Mouse (Mus musculus) right cerebral cortex, postnatal 14 days (tissue): Measurements from ENCODE around the gene Chst11.

ENCODE experiments used
- DNase-seq: peaks from one replicate; pipeline ENCODE4 v3.0.0; 2022

Chst11 gene

DNA sequence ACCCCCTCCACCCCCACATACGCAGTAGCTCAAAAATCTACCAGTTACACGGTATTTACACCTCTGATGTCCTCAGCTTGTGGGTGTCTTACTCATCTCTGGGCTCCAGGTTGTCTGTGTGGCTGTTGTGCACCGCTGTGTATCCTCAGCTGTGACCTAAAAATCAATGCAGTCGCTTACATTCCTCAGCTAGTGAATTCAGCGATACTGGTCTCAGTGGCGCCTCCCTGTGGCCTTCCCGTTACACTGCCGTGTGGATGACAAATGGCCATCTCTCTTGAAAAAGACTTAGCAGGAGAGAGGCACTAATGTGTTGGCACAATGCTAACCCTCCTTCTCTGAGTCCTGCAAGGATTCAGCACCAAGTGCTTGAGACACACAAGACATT is 197.3 kb downstream of the Chst11 start:
- DNase-seq = peak; percentile 86

DNA sequence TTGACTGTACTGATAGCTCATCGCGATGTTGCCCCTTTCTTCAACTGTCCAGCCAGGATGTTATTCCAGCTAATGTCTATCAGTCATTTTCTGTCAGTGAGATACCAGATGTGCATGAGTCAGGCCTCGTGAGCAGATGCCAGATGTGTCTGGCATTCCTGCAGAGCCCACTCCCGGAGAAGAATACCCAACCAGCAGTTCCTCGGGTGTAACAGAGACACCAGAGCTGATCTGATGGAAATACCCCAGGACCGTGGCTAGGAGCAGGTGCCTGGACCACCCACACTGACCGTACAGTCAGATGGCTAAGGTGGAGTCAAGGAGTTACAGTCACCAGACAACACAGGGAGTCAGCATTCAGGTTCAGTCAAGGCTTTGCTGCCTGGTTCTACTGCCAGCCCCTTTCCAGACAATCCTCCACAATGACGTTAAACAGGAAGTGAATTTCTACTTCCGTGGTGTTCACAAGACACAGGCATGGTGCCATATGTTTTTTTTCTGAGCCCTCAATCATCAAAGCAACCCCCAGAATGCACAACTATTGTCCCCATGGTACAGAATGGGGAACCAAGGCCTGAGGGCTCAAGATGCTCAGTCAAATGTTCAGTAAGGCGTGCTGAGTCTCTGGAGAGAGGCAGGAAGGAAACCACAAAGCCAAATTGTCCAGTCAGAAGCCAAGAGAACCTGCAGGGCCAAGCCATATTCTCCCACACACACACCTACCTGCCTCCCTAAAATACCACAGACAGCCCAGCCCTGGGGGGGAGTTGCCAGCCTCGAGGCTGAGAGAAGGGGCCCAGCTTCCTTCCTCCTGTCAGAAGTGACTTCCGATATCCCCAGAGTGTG is 198.6 kb downstream of the Chst11 start:
- DNase-seq = no peak

DNA sequence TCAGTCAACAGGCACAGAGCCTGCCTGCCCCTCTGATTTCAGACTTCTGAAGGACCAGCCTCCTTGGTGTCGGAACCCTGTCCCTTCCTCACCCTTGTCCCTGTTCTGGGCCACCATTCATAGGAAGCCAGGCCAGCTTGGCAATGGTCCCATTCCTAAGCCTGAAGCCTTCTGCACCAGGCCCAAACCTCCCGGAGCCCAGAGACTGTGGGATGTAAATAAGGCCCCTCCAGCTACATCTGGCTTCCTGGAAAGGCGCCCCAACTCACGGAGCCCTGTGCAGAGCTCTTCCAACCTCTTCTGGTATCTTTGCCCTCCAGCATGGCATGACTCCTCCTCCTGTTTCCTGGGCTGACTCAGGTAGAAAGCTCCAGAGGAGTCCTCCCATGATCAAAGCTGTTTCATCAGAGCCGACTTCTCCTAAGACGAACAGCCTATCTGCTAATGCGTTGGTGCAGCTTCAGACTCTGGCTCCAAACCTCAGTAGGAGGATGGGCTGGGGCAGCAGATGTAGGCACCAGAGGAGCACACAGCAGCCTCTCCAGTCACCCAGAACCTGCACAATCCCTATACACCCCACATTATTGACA is 199.3 kb downstream of the Chst11 start:
- DNase-seq = peak; percentile 45

DNA sequence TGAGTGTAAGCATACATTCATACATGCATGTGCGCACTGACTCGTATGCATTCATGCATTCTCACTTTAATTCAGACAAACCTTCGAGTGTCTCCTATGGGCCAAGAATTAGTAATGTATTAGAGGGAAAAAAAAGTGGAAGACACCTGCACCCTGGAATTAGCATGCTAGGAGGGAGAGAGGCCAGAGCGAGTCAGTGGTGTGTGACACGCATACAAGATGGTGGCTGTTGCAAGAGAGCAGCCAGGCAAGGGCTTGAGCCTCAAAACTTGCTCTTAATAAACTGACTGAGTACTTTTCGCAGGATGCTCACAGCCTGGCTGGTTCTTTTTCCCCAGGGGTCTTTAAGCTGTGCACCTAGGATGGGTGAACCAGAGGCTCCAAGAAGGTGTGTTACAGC is 199.8 kb downstream of the Chst11 start:
- DNase-seq = no peak

DNA sequence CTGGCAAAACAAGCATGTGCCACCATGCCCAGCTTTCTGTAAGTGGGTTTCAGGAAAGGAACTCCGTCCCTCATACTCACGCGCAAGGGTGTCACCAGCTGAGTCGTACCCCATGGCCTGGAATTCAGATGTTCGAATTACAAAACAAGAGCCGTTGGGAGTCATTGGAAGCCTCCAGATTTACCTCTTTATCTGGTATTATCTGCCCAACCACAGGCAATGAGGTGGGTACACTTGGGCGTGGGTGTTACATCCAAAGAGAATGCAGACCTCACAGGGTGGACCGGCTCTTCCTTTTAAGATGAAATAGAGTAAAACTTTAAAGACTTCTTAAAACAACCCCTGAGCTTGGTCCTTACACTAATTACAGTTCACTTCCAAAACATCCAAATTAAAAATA is 200.9 kb downstream of the Chst11 start:
- DNase-seq = no peak

DNA sequence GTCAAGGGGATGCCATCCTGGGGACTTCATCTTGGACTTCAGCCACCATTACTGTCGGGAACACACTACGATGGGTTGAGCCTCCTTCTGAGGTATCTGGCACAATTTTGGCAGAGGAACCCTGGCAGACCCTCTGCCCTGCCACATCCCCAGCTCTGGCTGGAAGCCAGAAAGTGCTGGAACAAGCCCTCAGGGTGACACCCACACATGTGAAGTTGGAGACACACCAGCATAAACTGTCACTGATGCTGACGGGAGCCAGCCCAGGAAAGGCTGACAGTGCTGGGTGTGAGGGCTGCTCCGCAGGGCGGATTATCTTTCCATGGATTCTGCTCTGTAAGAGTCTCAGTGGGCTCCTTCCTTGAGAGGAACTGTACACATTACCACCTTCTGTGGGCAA is 201.7 kb downstream of the Chst11 start:
- no peak for DNase-seq

DNA sequence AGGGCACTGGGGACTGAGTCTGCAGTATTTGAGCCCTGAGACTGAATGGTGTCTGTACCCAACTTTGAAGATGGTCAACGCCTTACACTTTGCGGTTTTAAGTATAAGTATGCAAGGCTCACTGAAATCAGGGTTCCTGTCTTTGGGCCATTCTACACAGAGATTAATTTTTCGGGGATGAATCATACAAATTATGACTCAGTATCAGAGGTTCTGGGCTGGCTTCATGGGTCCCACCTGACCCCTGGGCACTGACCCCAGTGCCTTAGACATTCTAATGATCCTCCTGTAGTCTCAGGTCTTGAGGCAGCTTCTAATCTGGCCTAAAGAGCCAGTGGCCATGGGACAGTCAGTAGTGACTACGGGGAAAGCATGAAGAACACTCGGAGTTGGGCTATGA is 203.8 kb downstream of the Chst11 start:
- no peak for DNase-seq

DNA sequence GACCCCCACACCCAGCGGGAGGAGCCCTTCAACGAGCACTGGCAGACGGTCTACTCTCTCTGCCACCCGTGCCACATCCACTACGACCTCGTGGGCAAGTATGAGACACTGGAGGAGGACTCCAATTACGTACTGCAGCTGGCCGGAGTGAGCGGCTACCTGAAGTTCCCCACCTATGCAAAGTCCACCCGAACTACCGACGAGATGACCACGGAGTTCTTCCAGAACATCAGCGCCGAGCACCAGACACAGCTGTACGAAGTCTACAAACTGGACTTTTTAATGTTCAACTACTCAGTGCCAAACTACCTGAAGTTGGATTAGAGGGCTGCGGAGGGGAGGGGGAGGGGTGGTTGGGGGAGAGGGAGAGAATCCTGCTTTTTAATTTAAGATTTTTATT is 206.2 kb downstream of the Chst11 start:
- no peak for DNase-seq

DNA sequence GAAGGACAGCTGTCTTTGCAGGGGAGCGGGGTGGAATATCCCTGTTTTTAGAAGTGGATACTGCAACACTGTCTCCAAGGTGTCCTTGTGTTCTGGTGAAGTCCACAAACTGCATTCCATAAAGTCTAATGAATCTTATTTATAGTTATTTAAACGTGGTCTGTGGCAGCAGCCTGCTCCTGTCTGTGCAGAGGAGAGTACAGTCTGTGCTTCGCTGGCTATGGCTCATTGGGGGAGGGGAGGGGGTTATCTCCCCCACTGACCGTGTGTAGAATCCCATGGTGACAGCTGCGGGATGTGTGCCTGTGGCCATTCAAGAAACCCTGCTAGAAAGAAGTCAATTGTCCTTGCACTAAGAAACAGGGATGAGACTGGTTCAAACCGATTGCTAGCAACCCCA is 206.7 kb downstream of the Chst11 start:
- no peak for DNase-seq

DNA sequence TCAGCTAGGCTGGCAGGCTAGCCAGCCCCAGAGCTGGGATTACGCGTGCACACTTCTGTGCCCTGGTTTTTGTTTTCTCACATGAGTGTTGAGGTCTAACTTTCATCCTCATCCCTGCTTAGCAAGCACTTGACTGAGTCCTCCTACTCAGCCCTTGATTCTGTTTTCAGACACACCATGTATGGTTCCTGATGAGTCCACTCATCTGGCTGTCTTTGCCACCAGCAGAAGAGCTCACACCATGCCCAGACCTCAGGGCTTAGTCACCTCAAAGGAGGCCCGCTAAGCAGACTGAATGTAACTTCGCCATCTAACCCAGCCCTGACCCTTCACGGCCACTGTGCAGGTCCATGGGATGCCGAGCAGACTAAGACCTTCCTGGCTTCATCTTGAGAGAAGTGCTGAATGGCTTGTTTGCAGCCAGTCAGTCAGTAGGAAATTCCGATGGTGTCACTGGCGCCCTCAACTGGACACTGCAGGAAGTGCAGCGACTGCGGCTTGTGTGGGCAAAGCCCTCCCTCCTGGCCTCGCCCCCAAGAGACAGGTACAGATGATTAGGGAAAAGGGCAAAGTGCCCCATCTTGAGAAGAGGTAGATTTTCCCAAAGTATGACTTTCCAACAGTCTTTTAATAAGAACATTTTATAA is 212.5 kb downstream of the Chst11 start:
- DNase-seq = peak; percentile 68

DNA sequence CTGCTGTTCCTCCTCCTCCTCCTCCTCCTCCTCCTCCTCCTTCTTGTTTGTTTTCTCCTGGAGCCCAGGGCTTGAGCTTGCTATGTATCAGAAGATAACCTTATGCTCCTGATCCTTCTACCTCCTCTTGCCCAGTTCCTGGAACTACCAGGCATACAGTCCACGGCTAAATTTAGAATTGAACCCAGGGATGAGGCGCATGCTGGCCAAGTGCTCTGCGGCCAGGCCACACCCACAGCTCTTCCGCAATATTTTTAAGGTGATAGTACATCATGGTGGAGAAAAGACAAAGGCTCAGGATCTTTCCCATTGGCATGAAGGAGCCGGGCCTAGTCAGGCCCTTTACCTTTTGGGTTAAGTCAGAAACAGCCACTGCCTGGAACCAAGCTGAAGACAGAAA is 213.4 kb downstream of the Chst11 start:
- DNase-seq = no peak

DNA sequence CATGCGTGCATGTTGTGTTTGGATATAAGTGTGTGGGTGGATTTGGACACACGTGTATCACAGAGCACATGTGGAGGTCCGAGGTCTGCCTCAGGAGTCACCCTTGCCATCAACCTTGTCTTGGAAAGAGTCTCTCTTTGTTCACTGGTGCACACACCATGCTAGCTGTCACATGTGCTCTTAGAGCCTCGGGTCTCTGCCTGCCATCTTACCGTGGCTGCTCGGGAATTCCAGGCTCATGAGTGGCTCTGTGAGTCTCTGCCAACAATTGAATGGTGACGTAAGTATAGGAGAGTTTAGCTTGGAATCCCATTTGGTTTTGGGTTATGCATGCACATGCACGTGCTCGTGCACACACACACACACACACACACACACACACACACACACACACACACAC is 214.0 kb downstream of the Chst11 start:
- no peak for DNase-seq

DNA sequence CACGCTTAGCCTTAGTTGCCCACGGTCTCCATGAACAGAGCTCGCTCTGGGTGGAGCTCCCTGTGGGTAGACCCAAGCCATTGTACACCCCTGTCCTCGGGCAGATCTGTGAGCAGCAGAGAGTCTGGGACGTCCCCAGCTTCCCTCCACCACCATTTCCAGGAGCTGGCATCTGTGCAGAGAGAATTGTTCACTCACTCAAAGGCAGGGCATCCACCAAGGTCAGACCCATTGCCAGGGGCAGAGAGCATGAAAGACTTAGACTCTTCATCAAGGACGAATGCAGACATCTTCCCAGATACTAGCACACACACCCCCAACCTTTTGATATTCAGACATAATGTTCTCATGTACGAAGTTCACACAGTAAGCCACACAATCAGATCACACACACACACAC is 216.2 kb downstream of the Chst11 start:
- DNase-seq = no peak

DNA sequence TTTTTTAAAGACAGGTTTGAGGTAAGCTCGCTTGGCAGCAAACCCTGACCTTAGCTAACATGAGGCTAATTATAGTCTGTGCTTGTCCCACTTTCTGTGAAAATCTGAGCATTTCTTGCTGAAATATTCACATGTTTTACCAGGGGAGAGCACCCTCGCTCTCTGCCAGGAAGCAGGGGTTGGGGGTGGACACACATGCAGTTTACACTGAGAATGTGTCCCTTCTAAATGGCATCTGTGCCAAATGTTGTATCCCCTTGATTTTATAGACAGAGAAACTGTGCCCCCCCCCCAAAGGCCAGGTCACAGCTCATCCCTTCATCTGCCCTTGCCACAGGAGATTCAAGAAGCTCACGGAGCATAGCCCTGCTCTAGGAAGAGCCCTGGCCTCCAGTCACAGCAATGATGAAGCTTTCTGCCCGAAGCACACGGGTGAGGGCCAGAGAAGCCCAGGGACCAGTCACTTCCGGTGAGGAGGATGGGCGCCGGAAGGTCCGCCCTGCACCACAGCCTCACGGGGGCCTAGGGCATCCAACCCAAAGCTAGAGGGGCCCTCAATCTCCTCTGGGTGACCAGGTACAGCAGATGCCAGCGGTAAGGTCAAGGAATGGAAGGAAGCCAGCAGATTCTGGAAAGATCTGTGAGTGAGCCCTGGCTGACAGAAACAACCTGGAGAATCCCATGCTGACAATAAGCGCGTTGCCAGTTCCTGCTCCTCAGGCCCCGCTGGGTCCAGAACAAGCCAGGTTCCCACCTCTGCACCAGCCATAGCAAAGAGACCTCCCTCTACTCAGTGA is 217.8 kb downstream of the Chst11 start:
- DNase-seq = no peak

DNA sequence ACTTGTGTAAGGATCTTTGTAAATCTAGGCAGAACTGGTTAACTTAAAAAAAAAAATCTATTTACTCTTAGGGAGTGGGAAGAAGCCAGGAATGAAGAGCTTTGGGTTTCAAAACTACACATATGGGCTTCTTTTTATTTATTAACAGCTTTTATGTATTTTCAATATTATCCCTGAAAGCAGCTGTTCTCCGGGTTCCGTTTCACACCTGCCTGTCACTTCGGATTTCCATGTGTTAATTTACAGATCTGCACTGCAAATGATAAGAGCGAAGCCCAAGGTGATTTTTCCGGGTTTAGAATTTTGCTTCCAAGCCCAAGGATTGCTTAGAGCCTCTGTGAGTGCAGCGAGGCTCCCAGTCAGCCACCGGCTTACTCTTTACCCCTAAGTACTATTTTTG is 223.1 kb downstream of the Chst11 start:
- DNase-seq = no peak

DNA sequence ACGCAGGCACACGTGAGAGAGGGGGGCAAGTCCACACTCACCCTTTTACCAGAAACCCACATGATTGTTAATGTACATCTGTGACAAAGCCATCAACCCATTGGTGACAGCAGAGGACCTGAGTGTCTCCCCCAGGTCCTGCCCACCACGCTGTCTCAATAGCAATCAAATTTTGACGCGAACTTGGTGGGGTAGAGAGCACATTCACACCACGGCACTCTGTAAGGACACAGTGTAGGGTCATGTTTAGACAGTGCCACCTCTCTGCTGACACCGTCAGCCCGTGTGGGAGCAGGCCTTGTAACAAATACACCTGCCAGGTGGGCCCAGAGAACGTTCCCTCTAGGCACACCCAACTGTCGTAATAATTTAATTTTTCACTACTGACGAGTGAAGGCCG is 224.1 kb downstream of the Chst11 start:
- DNase-seq = no peak

DNA sequence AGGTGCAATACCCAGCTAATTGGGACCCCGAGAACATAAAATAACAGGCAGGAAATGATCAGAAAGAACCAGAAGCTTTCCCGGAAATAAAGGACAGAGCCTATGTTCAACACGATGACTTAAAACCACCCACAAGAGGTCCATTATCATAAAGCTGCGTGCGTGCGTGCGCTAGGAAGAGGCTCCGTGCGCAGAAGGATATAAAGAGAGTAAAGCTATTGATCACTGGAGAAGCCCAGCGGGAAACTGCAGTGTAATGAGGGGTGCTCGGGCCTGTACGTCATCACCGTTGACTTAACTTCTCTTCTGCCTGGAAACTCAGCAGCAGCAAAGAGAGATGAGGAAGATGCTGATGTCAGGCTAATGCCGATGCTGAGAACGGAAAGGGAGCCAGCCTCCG is 224.8 kb downstream of the Chst11 start:
- no peak for DNase-seq

DNA sequence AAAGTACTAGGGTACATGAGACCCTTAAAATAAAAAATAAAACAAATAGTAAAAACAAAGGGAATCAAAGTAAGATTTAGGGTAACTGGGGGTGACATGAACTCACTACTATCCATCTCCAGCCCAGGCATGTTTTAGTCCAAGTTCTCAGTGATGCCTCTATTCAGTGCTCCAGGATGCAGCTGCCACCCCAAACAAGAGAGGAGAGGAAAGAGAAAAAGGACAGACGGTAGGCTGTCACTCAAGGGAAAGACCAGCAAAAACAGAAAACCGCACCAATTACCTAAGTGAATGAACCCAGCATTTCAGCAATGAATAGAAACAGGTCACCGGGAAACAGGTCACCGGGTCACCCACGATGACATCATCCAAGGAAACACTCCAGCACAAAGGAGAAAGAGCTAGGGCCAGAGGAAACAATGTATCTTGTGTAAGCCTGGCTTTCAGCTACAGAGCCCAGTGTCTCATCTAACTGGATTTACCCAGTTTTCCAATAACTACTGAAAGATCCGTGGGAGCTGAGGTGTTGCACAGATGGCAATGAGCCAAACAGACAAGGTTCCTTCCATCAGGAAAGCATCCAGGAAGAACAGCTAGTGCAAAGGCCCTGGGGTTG is 225.8 kb downstream of the Chst11 start:
- no peak for DNase-seq

DNA sequence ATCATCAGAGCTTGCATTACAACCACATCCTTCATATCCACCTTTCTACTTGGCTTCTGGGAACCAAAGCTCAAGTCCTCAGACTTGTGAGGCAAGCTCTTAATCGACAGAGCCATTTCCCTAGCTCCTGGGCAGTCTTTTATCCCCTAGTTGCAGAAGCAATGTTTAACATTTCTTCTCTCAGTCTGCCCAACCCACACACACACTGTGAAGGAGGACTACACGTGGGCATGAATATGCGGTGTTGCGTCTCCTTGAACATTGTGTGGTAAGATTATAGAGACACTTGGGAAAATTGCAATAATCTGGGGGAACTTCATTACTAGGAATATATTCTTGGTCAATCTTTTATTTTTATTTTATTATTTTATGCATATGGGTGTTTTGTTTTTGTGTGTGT is 227.3 kb downstream of the Chst11 start:
- DNase-seq = no peak

DNA sequence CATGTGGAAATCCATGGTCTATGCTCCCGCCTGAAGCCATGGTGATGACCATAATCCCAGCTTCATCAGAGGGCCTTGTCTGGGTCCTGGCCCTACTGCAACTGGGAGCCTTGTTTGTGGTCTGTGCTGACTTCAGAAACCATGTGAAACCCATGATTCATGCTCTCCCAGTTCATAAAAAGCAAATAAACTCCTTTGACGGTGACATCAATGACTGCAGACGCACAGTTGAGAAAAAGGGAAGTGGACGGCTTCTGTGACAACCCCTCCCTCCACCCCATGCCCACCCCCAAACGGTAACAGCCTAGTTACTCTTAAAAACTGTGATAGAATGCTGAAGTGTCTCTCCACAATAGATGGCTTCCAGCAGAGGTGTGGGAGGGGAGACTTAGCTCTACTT is 230.3 kb downstream of the Chst11 start:
- DNase-seq = no peak

DNA sequence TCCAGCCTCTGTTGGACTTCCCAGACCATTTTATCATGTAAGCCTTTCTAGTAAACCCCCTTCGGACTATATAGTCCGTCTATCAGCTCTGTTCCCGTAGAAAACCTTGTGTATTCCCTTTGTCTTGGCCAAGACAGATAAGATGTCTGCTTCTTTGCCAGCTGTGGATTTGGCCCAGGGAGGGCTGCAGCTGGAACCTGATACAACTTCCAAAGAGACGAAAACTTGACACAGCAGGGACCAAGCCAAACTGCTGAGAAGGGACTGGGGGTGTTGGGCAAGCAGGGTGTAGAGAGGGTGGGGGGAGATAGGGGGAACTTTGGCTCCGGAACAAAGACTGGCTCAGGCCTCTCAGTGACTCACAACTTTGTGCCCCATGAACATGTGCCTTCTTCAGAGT is 232.0 kb downstream of the Chst11 start:
- DNase-seq = no peak

DNA sequence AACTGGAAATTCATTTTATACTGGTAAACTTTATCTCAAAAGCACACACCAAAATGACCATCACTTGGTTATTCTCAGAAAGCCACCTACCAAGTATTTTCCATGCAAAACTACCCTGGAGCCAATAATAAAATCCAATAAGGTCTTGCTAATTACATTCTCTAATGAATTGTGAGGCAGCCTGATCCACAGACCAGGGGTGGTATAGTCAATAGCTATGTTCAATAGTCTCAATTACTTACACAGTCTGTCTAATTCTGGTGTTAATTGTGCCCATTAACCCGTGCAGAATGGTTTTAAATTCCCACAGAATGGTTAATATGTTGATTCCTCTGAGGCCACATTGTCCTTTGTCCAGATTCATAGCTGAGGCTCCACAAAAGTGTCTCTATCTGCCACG is 233.5 kb downstream of the Chst11 start:
- no peak for DNase-seq

DNA sequence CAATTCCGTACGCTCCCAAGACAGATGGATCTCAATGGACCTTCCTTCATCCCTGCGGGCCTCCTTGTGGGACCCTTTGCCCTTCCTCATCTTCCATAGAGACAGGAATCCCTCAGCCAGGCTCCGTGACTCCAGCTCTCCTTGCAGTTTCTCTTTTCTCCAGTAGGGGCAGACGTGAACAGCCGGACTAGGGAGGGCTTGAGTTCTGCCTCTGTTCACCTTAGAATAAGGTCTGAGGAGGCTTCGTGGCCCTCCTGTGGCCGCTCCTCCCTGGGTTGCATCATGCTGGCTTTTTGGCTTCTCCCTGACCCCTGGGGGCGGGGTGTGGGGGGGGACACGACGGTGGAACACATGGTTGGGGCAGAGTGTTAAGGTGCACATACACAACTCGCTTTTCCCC is 234.4 kb downstream of the Chst11 start:
- DNase-seq = peak; percentile 59
